Mouse (Mus musculus): Measurements from ENCODE around the gene Col26a1.
"Not testable (repeated sequence)": the region's sequence is repeated elsewhere in the genome, so short reads cannot be mapped to it uniquely, and the experiment has no call there.

The Col26a1 gene

GRCm38 (mm10) chr5:136753176-136753575 lies 129.8 kb downstream of the Col26a1 start:
- not testable (repeated sequence) for DNase-seq (ENCODE audit: low read depth)

- no peak for DNase-seq (ENCODE audit: low read depth)
Observed at GRCm38 (mm10) chr5:136752104-136752503, 130.9 kb downstream of the Col26a1 start.

- no peak for DNase-seq (ENCODE audit: low read depth)
Observed at GRCm38 (mm10) chr5:136746596-136746995, 136.4 kb downstream of the Col26a1 start.

GRCm38 (mm10) chr5:136738918-136739317 lies 144.1 kb downstream of the Col26a1 start:
- DNase-seq (ENCODE audit: low read depth) = no peak

- not testable (repeated sequence) for DNase-seq (ENCODE audit: low read depth)
Observed at GRCm38 (mm10) chr5:136726271-136726670, 156.7 kb downstream of the Col26a1 start.

- no peak for DNase-seq (ENCODE audit: low read depth)
Observed at GRCm38 (mm10) chr5:136721596-136721995, 161.4 kb downstream of the Col26a1 start.

- no peak for DNase-seq (ENCODE audit: low read depth)
Observed at GRCm38 (mm10) chr5:136718656-136719055, 164.4 kb downstream of the Col26a1 start.

GRCm38 (mm10) chr5:136717573-136717854 lies 165.5 kb downstream of the Col26a1 start:
- no peak for DNase-seq (ENCODE audit: low read depth)

GRCm38 (mm10) chr5:136716696-136717572 lies 166.1 kb downstream of the Col26a1 start:
- DNase-seq (ENCODE audit: low read depth) = no peak

- peak; percentile 49 for DNase-seq (ENCODE audit: low read depth)
Observed at GRCm38 (mm10) chr5:136714879-136715278, 168.1 kb downstream of the Col26a1 start.

- DNase-seq (ENCODE audit: low read depth) = no peak
Observed at GRCm38 (mm10) chr5:136714232-136714875, 168.7 kb downstream of the Col26a1 start.

GRCm38 (mm10) chr5:136710742-136711141 lies 172.3 kb downstream of the Col26a1 start:
- DNase-seq (ENCODE audit: low read depth) = no peak

- peak; percentile 55 for DNase-seq (ENCODE audit: low read depth)
Observed at GRCm38 (mm10) chr5:136708116-136708515, 174.9 kb downstream of the Col26a1 start.

- DNase-seq (ENCODE audit: low read depth) = peak; percentile 85
Observed at GRCm38 (mm10) chr5:136706803-136707202, 176.2 kb downstream of the Col26a1 start.

GRCm38 (mm10) chr5:136705532-136705931 lies 177.5 kb downstream of the Col26a1 start:
- peak; percentile 57 for DNase-seq (ENCODE audit: low read depth)

- DNase-seq (ENCODE audit: low read depth) = no peak
Observed at GRCm38 (mm10) chr5:136704151-136704550, 178.9 kb downstream of the Col26a1 start.

- peak; percentile 80 for DNase-seq (ENCODE audit: low read depth)
Observed at GRCm38 (mm10) chr5:136703751-136704150, 179.3 kb downstream of the Col26a1 start.

GRCm38 (mm10) chr5:136702159-136702725 lies 180.8 kb downstream of the Col26a1 start:
- DNase-seq (ENCODE audit: low read depth) = no peak

- no peak for DNase-seq (ENCODE audit: low read depth)
Observed at GRCm38 (mm10) chr5:136697618-136698017, 185.4 kb downstream of the Col26a1 start.

- no peak for DNase-seq (ENCODE audit: low read depth)
Observed at GRCm38 (mm10) chr5:136696516-136696915, 186.5 kb downstream of the Col26a1 start.

- no peak for DNase-seq (ENCODE audit: low read depth)
Observed at GRCm38 (mm10) chr5:136694976-136695375, 188.0 kb downstream of the Col26a1 start.

GRCm38 (mm10) chr5:136693418-136693817 lies 189.6 kb downstream of the Col26a1 start:
- DNase-seq (ENCODE audit: low read depth) = no peak

- no peak for DNase-seq (ENCODE audit: low read depth)
Observed at GRCm38 (mm10) chr5:136692784-136693183, 190.2 kb downstream of the Col26a1 start, which contains the start of gene Myl10. Myl10 (plus strand) TSS chr5:136693146.

Measured in induced T-regulatory cell, adult 2 months (primary cell).